Mouse (Mus musculus): ENCODE measurements around the gene Vmn1r79.
"Not testable (repeated sequence)": the region's sequence is repeated elsewhere in the genome, so short reads cannot be mapped to it uniquely, and the experiment has no call there.

Vmn1r79 gene

DNA sequence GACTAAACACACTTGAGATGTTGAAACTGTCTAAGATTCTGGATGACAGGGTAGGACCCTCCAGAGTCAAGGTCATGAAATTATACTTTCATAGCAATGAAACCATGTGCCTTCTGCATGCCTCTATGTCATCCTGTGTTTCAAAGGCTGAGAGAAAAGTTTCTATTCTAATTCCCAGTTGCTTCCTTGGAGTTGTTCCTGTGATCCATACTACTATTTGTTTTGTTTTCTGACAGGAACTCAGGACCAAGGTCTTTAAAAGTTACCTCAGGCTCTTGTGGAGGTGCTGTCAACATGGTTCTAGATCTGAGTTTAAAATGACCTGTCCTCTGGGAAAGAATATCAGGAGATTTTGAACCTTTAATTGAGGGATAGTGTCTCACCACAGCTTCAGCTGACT lies at the start of gene Vmn1r79:
Gene Vmn1r79 (plus strand): TSS at position 301 of the 400 bp plus-strand sequence.
- DNase-seq (ENCODE audit: low spot score), result not testable (repeated sequence)

DNA sequence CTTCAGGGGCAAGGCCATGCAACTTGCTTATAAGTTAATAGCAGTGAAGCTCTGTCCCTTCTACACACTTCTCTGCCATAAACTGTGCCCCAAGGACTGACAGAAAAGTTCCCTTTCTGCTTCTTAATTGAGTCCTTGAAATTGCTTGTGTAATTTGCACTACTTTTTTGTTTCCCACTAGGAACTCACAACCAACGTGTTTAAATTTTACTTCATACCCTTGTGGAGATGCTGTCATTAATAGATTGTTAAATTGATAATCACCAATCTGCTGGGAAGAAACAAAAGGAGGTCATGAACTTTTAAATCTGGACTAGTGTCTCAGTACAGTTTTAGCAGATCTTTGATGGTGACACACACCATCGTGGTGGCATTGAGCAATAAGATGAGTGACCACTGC lies 21.1 kb upstream of the Vmn1r79 start, which contains the start of gene Vmn1r78:
Gene Vmn1r78 (plus strand): TSS at position 301 of the 400 bp plus-strand sequence.
- no peak for DNase-seq (ENCODE audit: low spot score)

GRCm38 (mm10) chr7:12156463-12156862 lies 14.6 kb upstream of the Vmn1r79 start:
- DNase-seq (ENCODE audit: low spot score), result not testable (repeated sequence)

DNA sequence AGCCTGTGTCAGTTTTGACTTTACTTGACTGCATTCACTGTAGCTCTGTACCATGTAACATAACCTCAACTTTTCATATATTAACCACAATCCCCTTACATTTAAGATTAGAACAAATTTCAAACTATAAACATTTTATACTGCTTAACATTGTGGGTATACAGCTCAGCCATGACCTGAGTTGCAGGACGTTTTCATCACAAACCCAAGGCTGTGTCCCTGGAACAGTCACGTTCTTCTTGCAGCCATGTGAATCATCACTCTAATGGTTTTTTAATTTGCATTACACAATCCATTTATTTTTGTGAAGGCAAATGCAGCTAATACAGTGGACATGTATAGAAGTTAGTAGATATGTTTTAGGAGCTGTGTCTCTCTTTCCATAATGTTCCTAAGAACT lies 1.8 kb downstream of the Vmn1r79 start:
- not testable (repeated sequence) for DNase-seq (ENCODE audit: low spot score)

- DNase-seq (ENCODE audit: low spot score), result no peak
Measured at GRCm38 (mm10) chr7:12188986-12189385, 17.9 kb downstream of the Vmn1r79 start, which contains the start of gene Vmn1r80. Vmn1r80 (plus strand) TSS chr7:12189286.

DNA sequence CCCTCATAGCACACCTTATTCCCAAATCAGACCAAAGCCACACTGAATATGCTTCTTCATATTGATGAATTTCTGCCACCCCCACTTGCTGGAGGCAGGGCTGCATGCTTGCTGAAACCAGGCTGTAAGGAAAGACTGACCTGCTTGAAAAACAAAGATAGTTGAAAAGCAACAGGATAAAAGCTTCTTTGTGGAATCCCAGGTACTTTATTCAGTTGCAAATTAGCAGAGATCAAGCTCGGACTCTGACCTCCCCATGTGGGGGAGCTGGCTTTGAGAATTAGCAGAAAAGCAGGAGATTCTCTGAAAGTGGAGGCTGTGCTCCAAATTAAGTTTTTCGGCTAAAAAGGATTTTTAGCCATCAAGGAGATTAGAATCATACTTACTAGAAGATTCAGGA lies 33.1 kb downstream of the Vmn1r79 start:
- DNase-seq (ENCODE audit: low spot score), result no peak

All from adipocyte (in vitro differentiated cells).